Mouse (Mus musculus) stomach, embryonic 16.5 days (tissue): ENCODE measurements around the gene Zc2hc1b. TPM values are rescaled to one million over a fixed set of nuclear protein-coding genes. Genes with fewer than 3 reads are reported as not detected.

Experiments used
- polyA plus RNA-seq: library from polyadenylated mRNA; unstranded; fragments of >200 nt; fragmentation: Nextera tagmentation; extraction: Ambion mirVana; gene quantifications from 2 replicates; pipeline ENCODE4 v1.2.1, GENCODE M21; 2015

Gene Zc2hc1b
- polyA plus RNA-seq, 1 experiment from 2014 or later: not detected

Other genes with a start within 250 kb of the Zc2hc1b start
- 7.0 and 9.3 TPM in 2 replicates for gene Stx11, start 213.7 kb downstream of the Zc2hc1b start, polyA plus RNA-seq
- 31.3 and 33.4 TPM in 2 replicates for gene Sf3b5, start 172.7 kb downstream of the Zc2hc1b start, polyA plus RNA-seq
- 259 and 283 TPM in 2 replicates for gene Plagl1, start 117.5 kb downstream of the Zc2hc1b start, polyA plus RNA-seq
- gene Ltv1, start 15.1 kb upstream of the Zc2hc1b start, polyA plus RNA-seq: 76.3 and 77.5 TPM in 2 replicates